Mouse (Mus musculus) cortical plate, adult 2 months (tissue): ENCODE results near the gene Susd1. TPM values are rescaled to one million over a fixed set of nuclear protein-coding genes. Genes with fewer than 3 reads are reported as not detected.

Source experiments
- H3K27ac ChIP-seq: fragments of 200-500 bp; 2 replicates; pipeline ENCODE4 v1.5.1; 2012; ENCODE audit warnings: low read length, control low read depth, inconsistent platforms; ENCODE audit not compliant: insufficient read depth
- H3K4me1 ChIP-seq: fragments of 200-500 bp; 2 replicates; pipeline ENCODE4 v1.6.1; 2011; ENCODE audit warnings: low read length; ENCODE audit not compliant: control insufficient read depth, insufficient read depth
- H3K4me3 ChIP-seq: fragments of 200-500 bp; 2 replicates; pipeline ENCODE4 v1.5.1; 2011; ENCODE audit warnings: mild to moderate bottlenecking, low read length, control low read depth; ENCODE audit not compliant: insufficient read depth
- CTCF ChIP-seq: fragments of 200-500 bp; IDR thresholded peaks from 2 replicates; pipeline ENCODE4 v1.5.1; 2011; ENCODE audit warnings: mild to moderate bottlenecking, control low read depth, low read length; ENCODE audit not compliant: insufficient read depth; ENCODE audit errors: extremely low read depth
- POLR2A ChIP-seq: fragments of 200-500 bp; IDR thresholded peaks from 2 replicates; pipeline ENCODE4 v1.6.1; 2011; ENCODE audit warnings: mild to moderate bottlenecking, low read length, control low read depth; ENCODE audit not compliant: insufficient read depth; ENCODE audit errors: extremely low read depth
- polyA plus RNA-seq: library from polyadenylated mRNA; depleted of rRNA; stranded (reverse); fragments of >200 nt; gene quantifications from 2 replicates; pipeline ENCODE4 v1.2.3, GENCODE M21; 2012

Gene Susd1
- polyA plus RNA-seq, 1 experiment = 12.8 TPM

- no peak for TF ChIP-seq CTCF
- no peak for TF ChIP-seq POLR2A
- Histone ChIP-seq H3K27ac (no peak overlapping the region), H3K4me1 (no peaks in the 10 kb centered on the region), H3K4me3 (no peak overlapping the region)
Measured at GRCm38 (mm10) chr4:59454046-59454445, 15.6 kb upstream of the Susd1 start.

- Histone ChIP-seq H3K4me1 (no peaks in the 10 kb centered on the region), H3K27ac (no peak overlapping the region), H3K4me3 (no peak overlapping the region)
- TF ChIP-seq POLR2A = no peak
- no peak for TF ChIP-seq CTCF
Measured at GRCm38 (mm10) chr4:59452503-59452933, 14.1 kb upstream of the Susd1 start.

DNA sequence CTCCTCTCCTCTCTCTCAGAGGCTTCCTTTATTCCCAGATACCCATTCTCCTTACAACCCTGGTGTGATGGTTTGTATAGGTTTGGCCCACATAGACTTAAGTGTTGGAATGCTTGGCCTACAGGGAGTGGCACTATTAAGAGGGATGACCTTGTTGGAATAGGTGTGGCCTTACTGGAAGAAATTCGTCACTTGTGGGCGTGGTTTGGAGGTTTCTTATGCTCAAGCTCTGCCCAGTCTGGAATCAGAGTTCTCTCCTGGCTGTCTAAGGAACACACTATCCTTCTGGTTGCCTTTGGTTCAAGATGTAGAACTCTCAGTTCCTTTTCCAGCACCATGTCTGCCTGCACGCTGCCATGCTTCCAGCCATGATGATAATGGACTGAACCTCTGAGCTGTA lies 12.5 kb upstream of the Susd1 start:
- Histone ChIP-seq H3K27ac (no peak overlapping the region), H3K4me3 (no peak overlapping the region), H3K4me1 (no peaks in the 10 kb centered on the region)
- no peak for TF ChIP-seq POLR2A
- TF ChIP-seq CTCF = no peak

- TF ChIP-seq POLR2A (no peak), CTCF (no peak)
- H3K4me3 ChIP-seq = no peak overlapping the region
- H3K4me1 ChIP-seq = no peaks in the 10 kb centered on the region
- no peak overlapping the region for H3K27ac ChIP-seq
Measured at GRCm38 (mm10) chr4:59450234-59450854, 11.9 kb upstream of the Susd1 start.

DNA sequence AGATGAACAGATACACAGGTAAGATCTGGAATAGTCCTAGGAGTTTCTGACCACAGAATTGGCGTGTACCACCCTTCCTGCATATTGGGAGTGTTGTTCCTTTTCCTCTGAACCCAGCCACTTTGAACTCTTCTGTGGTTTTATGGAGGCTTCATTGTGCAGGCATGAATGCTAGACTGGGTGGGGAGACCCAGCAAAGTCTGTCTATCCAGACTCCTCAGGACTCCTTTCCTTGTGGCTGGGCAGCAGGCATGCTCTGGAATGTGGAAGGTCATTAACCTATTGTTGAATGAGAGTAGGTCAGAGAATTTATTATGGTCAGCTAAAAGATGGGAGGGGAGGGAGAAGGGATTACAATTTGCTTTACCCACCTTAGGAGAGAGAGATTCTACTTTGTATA lies 8.9 kb upstream of the Susd1 start:
- no peaks in the 10 kb centered on the region for H3K4me1 ChIP-seq
- no peak overlapping the region for H3K27ac ChIP-seq
- H3K4me3 ChIP-seq = no peak overlapping the region
- no peak for TF ChIP-seq CTCF

- H3K4me3 ChIP-seq = no peak overlapping the region
- H3K4me1 ChIP-seq = no peaks in the 10 kb centered on the region
- H3K27ac ChIP-seq = no peak overlapping the region
- no peak for TF ChIP-seq CTCF
- no peak for TF ChIP-seq POLR2A
Measured at GRCm38 (mm10) chr4:59445516-59445915, 7.1 kb upstream of the Susd1 start.

- H3K27ac ChIP-seq = no peak overlapping the region
- no peak overlapping the region for H3K4me3 ChIP-seq
- no peaks in the 10 kb centered on the region for H3K4me1 ChIP-seq
- no peak for TF ChIP-seq CTCF
- no peak for TF ChIP-seq POLR2A
Measured at GRCm38 (mm10) chr4:59444994-59445393, 6.6 kb upstream of the Susd1 start.

- H3K4me1 ChIP-seq = no peaks in the 10 kb centered on the region
- TF ChIP-seq POLR2A (no peak), CTCF (no peak)
- H3K4me3 ChIP-seq = no peak overlapping the region
- no peak overlapping the region for H3K27ac ChIP-seq
Measured at GRCm38 (mm10) chr4:59444085-59444484, 5.7 kb upstream of the Susd1 start.

GRCm38 (mm10) chr4:59441265-59441664 lies 2.8 kb upstream of the Susd1 start:
- no peak overlapping the region for H3K4me3 ChIP-seq
- TF ChIP-seq CTCF (no peak), POLR2A (no peak)
- H3K4me1 ChIP-seq = no peaks in the 10 kb centered on the region
- no peak overlapping the region for H3K27ac ChIP-seq

- Histone ChIP-seq H3K27ac (no peak overlapping the region), H3K4me3 (no peak overlapping the region)
- TF ChIP-seq CTCF (no peak), POLR2A (no peak)
Measured at GRCm38 (mm10) chr4:59439960-59440359, 1.5 kb upstream of the Susd1 start.

More at GRCm38 (mm10) chr4:59439960-59440359, 1.5 kb upstream of the Susd1 start:
- H3K4me1 ChIP-seq = no peaks in the 10 kb centered on the region
